Mouse (Mus musculus): ENCODE measurements around the gene Myo16.

Myo16 gene

GRCm38 (mm10) chr8:10402606-10403005 is 248.9 kb downstream of the Myo16 start:
- in situ Hi-C loops (cut with MboI; ENCODE audit: low sequenced_read_pairs), result no loop called here

GRCm38 (mm10) chr8:10405469-10405868 is 251.8 kb downstream of the Myo16 start:
- in situ Hi-C loops (cut with MboI; ENCODE audit: low sequenced_read_pairs), result no loop called here

GRCm38 (mm10) chr8:10409043-10409442 is 255.3 kb downstream of the Myo16 start:
- in situ Hi-C loops (cut with MboI; ENCODE audit: low sequenced_read_pairs), result no loop called here

- in situ Hi-C loops (cut with MboI; ENCODE audit: low sequenced_read_pairs), result no loop called here
Measured at GRCm38 (mm10) chr8:10411511-10411910, 257.8 kb downstream of the Myo16 start.

- in situ Hi-C loops (cut with MboI; ENCODE audit: low sequenced_read_pairs), result no loop called here
Measured at GRCm38 (mm10) chr8:10413881-10414280, 260.2 kb downstream of the Myo16 start.

GRCm38 (mm10) chr8:10414684-10415212 is 261.0 kb downstream of the Myo16 start:
- in situ Hi-C loops (cut with MboI; ENCODE audit: low sequenced_read_pairs), result no loop called here

- in situ Hi-C loops (cut with MboI; ENCODE audit: low sequenced_read_pairs), result no loop called here
Measured at GRCm38 (mm10) chr8:10415288-10415687, 261.6 kb downstream of the Myo16 start.

- in situ Hi-C loops (cut with MboI; ENCODE audit: low sequenced_read_pairs), result no loop called here
Measured at GRCm38 (mm10) chr8:10415885-10416284, 262.2 kb downstream of the Myo16 start.

- in situ Hi-C loops (cut with MboI; ENCODE audit: low sequenced_read_pairs), result no loop called here
Measured at GRCm38 (mm10) chr8:10416806-10417205, 263.1 kb downstream of the Myo16 start.

GRCm38 (mm10) chr8:10417281-10417680 is 263.6 kb downstream of the Myo16 start:
- in situ Hi-C loops (cut with MboI; ENCODE audit: low sequenced_read_pairs), result no loop called here

GRCm38 (mm10) chr8:10418013-10418412 is 264.3 kb downstream of the Myo16 start:
- in situ Hi-C loops (cut with MboI; ENCODE audit: low sequenced_read_pairs), result no loop called here

- in situ Hi-C loops (cut with MboI; ENCODE audit: low sequenced_read_pairs), result no loop called here
Measured at GRCm38 (mm10) chr8:10418971-10419370, 265.3 kb downstream of the Myo16 start.

GRCm38 (mm10) chr8:10419726-10420125 is 266.0 kb downstream of the Myo16 start:
- in situ Hi-C loops (cut with MboI; ENCODE audit: low sequenced_read_pairs), result no loop called here

- in situ Hi-C loops (cut with MboI; ENCODE audit: low sequenced_read_pairs), result no loop called here
Measured at GRCm38 (mm10) chr8:10420551-10420950, 266.8 kb downstream of the Myo16 start.

- in situ Hi-C loops (cut with MboI; ENCODE audit: low sequenced_read_pairs), result no loop called here
Measured at GRCm38 (mm10) chr8:10421516-10422090, 267.9 kb downstream of the Myo16 start.

- in situ Hi-C loops (cut with MboI; ENCODE audit: low sequenced_read_pairs), result loop anchor here (25.0 kb wide), 1 partner anchor 752 kb away; no protein-coding TSS in a partner anchor
Measured at GRCm38 (mm10) chr8:10435492-10435891, 281.8 kb downstream of the Myo16 start.

- in situ Hi-C loops (cut with MboI; ENCODE audit: low sequenced_read_pairs), result loop anchor here (25.0 kb wide), 1 partner anchor 749 kb away; no protein-coding TSS in a partner anchor
Measured at GRCm38 (mm10) chr8:10438772-10439171, 285.1 kb downstream of the Myo16 start.

GRCm38 (mm10) chr8:10439595-10440453 is 286.1 kb downstream of the Myo16 start:
- in situ Hi-C loops (cut with MboI; ENCODE audit: low sequenced_read_pairs), result loop anchor here (25.0 kb wide), 1 partner anchor 747 kb away; no protein-coding TSS in a partner anchor

GRCm38 (mm10) chr8:10442562-10442961 is 288.9 kb downstream of the Myo16 start:
- in situ Hi-C loops (cut with MboI; ENCODE audit: low sequenced_read_pairs), result loop anchor here (25.0 kb wide), 1 partner anchor 745 kb away; no protein-coding TSS in a partner anchor

- in situ Hi-C loops (cut with MboI; ENCODE audit: low sequenced_read_pairs), result loop anchor here (25.0 kb wide), 1 partner anchor 742 kb away; no protein-coding TSS in a partner anchor
Measured at GRCm38 (mm10) chr8:10445011-10445410, 291.3 kb downstream of the Myo16 start.

GRCm38 (mm10) chr8:10448545-10448944 is 294.8 kb downstream of the Myo16 start:
- in situ Hi-C loops (cut with MboI; ENCODE audit: low sequenced_read_pairs), result loop anchor here (25.0 kb wide), 1 partner anchor 739 kb away; no protein-coding TSS in a partner anchor

- in situ Hi-C loops (cut with MboI; ENCODE audit: low sequenced_read_pairs), result no loop called here
Measured at GRCm38 (mm10) chr8:10453046-10453445, 299.3 kb downstream of the Myo16 start.
